Mouse (Mus musculus) sigmoid colon, adult 10 weeks (tissue): Measurements from ENCODE around the gene Rnf128. TPM values are rescaled to one million over a fixed set of nuclear protein-coding genes. Genes with fewer than 3 reads are reported as not detected.

Experiments
- polyA plus RNA-seq: library from polyadenylated mRNA; stranded (reverse); fragments of 350-450 nt; fragmentation: Illumina TruSeq; extraction: RNeasy Lipid Tissue Mini Kit (QIAGEN cat#74804); gene quantifications from one replicate; pipeline ENCODE4 v1.2.3, GENCODE M21; 2014; ENCODE audit warnings: low read depth, low replicate concordance

The Rnf128 gene
- polyA plus RNA-seq = 434 TPM

GRCm38 (mm10) chrX:139562925-139563461, at the start of gene Rnf128:
Rnf128 (plus strand) TSS chrX:139563316.

GRCm38 (mm10) chrX:139684775-139685695, 121.9 kb downstream of the Rnf128 start, which contains the start of gene Tbc1d8b:
Tbc1d8b (plus strand) TSS chrX:139684996.

GRCm38 (mm10) chrX:139714381-139714780, 151.3 kb downstream of the Rnf128 start, which contains the start of gene Gm15013:
Gm15013 (minus strand) TSS chrX:139714481.

Other genes with a start within 250 kb of the Rnf128 start
- not detected for gene Trap1a, start 229.6 kb upstream of the Rnf128 start, polyA plus RNA-seq
- gene D330045A20Rik, start 82.9 kb upstream of the Rnf128 start, polyA plus RNA-seq = 24.3 TPM
- 96.9 TPM for gene Tbc1d8b, start 121.7 kb downstream of the Rnf128 start, polyA plus RNA-seq
- gene Gm15013, start 151.2 kb downstream of the Rnf128 start, polyA plus RNA-seq = not detected
- not detected for gene Ripply1, start 219.0 kb downstream of the Rnf128 start, polyA plus RNA-seq
- gene Cldn2, start 237.5 kb downstream of the Rnf128 start, polyA plus RNA-seq = 109 TPM